Mouse (Mus musculus) left cerebral cortex, postnatal 36 days (tissue): ENCODE measurements around the gene Pde6d. TPM values are rescaled to one million over a fixed set of nuclear protein-coding genes. Genes with fewer than 3 reads are reported as not detected.
"Not testable (repeated sequence)": the region's sequence is repeated elsewhere in the genome, so short reads cannot be mapped to it uniquely, and the experiment has no call there.

Source experiments
- DNase-seq, 2 experiments: peaks; one replicate each; pipeline ENCODE4 v3.0.0; 2021 to 2022; ENCODE audit warnings: low spot score in 2 of 2, mixed read lengths in 1 of 2
- intact Hi-C: fragments of 180-260 bp; cut with DNase I; formaldehyde crosslinking; loops from one replicate; pipeline ENCODE4 v1.15.1; 2025
- total RNA-seq, 2 experiments: library from RNA; stranded (reverse); gene quantifications; 2 replicates each; pipeline ENCODE4 v1.2.3; 2021

Pde6d gene
- total RNA-seq, 2 experiments from 2014 or later, result 53.3 to 62.6 TPM

DNA sequence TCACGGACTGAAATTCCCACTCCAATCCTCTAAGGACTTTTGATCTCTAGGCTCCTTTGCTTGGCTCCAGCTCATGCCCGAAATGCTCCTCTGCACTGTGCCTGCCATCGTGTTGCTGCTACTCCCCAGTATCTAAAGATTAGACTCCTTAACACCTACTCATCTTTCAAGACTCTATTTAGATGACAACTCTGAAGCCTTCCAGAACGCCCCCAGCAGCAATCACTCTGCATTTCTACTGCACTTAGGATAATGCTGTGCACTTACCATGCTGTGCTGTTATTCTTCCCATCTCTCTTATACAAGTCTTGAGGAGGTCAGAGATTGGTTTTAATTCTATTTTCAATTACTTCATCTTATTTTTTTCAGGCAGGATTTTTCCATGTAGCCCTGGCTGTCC is 10.5 kb downstream of the Pde6d start:
- DNase-seq, result no peak
- intact Hi-C loops, result no loop called here

DNA sequence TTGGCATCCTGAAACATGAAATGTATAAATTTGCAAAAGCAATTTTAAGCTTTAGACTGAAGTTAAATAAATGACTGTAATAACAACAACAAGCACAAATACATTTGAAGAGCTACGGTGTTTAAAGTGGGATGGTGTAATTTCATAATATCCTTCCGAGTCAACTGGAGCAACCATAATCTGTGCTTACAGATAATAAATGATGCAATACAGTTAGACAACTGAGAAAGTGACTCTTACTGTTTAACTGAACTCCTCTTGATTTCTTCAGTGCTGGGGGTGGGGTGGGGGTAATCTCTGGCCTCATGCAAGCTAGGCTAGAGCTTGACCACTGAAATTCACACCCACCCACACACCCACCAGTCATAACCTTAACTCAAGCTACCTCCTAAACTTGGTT is 11.0 kb downstream of the Pde6d start:
- intact Hi-C loops, result no loop called here
- no peak for DNase-seq

DNA sequence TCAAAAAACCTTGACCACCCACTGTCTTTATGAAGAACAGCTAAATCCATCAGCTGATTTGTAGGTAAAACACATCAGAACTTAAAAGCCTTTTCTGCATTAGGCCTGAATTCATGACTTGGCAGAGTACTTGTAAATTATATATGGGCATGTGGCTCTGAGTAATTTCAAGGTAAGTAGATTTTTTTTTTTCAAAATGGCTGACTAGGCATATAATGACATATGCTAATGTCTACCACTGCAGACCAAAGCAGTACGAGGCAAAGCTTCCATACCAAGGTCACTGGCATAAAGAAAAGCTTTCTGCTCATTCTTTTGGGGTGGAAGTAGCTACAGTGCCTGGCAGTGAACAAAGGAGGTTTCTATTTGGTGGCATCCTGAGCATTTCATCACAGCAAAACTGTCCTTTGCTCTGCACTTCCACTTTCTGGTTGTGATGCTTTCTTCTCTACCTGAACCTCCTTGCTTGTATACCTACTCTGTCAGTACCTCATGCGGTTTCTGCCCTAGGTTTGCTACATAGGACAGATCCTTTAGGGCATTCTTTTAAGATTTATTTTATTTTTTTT is 13.1 kb downstream of the Pde6d start:
- intact Hi-C loops, result no loop called here
- DNase-seq, result no peak

DNA sequence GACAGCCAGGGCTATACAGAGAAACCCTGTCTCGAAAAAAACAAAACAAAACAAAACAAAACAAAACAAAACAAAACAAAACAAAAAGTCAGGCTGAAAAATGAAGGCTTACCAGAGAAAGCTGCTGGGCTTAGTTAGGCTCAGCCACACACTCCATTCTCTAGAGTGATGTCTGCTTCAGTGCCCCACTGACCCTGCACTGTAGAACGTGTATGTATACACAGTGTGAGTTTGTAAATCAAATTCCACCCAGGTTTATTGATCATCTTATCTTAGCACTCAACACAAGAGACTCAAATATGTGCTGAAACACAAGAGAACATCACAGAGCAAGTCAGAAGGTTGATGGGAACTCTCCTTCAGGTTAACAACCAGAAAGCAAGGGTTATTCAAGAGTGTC is 14.0 kb downstream of the Pde6d start:
- DNase-seq, result no peak
- intact Hi-C loops, result no loop called here

DNA sequence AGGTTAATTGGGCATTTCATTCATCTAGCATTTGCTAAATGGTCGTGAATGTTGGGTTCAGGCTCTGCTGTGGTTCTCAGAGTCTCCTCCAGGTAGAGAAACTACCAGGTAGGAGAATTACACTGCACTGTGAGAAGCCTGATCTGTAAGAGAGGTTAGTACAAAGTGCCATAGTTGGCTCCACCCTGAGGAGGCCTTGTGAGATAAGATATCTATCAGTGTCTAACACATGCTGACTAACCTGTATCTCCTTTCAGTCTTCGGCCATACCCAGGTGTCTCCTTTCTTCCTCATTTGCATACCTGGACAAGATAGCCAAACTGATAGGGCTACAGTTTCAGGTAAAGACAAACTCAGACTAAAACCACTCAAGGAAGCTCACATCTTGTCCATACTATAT is 19.8 kb downstream of the Pde6d start:
- no peak for DNase-seq
- intact Hi-C loops, result no loop called here

DNA sequence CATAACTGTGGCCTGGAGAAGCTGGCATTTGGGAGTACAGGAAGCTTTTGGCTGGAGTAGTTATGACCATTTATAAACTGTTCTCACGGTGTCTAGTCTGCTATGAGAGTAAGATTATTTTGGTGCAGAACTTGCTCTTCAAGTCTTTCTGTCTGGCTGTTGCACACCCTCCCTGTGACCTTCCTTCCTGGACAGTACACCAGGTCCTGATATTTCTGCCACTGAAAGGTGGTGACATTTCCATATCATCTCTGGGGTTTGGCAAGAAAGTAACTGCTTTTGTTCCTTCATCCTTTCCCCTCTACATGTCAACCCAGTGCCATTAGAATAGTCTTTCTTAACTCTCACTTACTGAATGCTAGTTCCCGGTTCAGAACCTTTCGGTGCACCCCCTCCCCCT is 23.2 kb downstream of the Pde6d start:
- no peak for DNase-seq
- intact Hi-C loops, result no loop called here

DNA sequence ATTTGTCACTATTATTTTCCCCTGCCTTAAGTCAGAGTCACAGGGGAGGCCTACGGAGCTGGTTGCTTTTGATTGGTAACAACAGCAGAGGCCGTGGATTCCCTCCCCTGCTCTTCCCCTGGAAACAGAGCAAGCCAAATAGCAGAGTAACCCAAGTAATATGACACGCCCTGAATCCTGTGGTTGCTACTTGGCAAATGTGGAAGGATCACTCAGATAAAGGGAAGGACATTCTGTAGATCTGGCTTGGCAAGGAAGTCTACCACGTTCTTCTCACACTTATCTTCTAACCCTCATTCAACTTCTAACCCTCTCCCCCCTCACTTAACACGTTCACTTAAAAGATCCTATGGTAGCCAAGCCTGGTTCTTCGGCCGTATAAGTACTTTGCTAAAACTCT is 24.6 kb downstream of the Pde6d start:
- no peak for DNase-seq
- intact Hi-C loops, result no loop called here

DNA sequence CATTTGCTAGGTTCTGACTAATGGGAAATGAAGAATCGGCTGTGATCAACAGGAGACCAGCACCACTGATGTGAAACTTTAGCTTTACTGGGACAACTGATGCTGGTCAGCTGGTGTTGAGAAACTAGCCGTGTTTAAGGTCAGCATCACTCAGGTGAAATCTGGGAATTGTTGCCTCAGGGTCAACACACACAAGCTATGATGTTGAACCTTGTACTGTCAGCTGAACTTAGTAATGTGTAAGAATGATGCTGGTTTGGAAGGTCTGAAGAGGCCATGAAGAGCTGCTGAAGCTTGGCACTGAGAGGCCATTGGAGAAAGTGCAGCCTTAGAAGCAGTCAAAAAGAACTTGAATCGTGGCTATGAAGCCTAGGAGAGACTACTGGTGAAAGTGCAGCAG is 26.8 kb downstream of the Pde6d start:
- intact Hi-C loops, result no loop called here
- DNase-seq, result no peak

DNA sequence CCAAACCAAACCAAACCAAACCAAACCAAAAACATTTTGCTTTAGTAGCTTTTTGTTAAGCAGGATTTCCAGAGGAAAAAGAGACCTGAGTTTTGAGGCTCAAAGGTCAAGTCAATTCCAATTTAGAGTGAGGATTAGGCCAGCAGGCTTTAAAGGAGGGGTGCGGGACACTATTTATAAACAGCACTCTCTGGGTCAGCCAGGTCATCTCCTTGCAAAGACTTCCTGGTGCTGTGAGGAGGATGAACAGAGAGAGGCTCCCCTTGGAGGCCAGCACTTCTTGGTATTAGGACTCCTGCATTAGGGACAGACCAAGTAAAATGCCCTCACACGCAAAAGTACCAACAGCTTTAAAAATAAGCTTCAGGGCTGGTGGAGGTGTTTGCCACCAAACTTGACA is 30.6 kb downstream of the Pde6d start:
- no peak for DNase-seq
- intact Hi-C loops, result no loop called here

DNA sequence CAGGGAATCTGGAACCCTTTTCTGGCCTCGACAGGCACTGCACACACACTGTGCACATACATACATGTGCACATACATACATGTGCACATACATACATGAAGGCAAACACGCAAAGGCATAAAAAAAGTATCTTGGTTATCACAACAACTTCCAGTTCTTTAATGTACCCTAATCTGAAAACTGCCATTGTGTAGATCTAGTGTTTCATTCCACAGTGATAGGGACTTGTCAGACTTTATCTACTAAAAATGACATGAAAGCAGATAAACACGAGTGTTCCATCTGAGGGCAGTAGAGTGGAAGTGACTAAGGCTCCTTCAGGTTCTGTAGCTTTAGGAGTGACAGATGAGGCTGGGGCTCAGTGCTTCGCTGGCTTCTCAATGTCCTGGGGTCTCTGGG is 31.1 kb downstream of the Pde6d start:
- intact Hi-C loops, result no loop called here
- no peak for DNase-seq

DNA sequence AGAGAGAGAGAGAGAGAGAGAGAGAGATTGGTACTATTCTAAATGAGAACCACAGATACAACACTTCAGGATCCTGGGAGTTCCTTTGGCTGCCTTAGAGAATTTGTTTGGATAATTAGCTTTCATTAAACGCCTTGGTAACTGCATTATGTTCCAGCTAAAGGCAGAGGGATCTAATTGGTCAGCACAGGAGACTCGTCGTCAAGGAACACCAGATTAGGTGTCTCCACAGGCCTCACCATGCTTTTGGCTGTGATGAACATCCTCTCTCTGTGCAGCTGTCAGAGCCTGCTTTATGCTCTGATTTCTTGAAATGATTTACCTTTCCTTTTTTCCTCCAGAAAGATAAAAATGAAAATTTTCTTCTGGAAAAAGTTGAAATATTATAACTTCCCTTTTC is 35.6 kb downstream of the Pde6d start:
- intact Hi-C loops, result no loop called here
- DNase-seq, result no peak

DNA sequence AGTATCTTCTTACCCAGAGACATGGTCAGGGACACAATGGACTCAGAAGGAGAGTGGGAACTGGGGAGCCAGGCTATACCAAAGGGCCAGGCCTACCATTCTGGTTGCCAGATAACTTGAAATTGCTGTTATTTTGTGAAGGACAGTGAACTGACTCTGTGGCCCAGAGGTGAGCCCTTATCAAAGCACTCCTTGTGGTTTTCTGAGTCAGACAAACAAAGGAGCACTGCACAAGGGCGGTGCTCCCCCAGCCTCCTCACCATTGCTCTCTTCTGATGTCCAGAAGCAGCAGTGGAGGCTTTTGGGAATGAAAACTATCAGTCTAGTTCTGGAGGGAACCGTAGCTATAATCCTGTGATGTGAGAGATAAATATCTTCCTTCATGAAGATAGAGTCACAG is 39.8 kb downstream of the Pde6d start:
- intact Hi-C loops, result no loop called here
- DNase-seq, result no peak

DNA sequence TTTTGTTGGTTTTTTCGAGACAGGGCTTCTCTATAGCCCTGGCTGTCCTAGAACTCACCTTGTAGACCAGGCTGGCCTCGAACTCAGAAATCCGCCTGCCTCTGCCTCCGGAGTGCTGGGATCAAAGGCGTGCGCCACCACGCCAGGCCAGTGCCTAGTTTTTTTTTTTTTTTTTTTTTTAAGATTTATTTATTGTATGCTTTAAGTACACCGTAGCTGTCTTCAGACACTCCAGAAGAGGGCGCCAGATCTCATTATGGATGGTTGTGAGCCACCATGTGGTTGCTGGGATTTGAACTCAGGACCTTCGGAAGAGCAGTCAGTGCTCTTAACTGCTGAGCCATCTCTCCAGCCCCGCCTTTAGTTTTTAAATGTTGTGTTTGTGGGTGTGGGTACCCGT is 42.8 kb downstream of the Pde6d start:
- intact Hi-C loops, result loop anchor here (10.0 kb wide), 1 partner anchor 185 kb away; the partner anchor contains the start of gene Ncl

DNA sequence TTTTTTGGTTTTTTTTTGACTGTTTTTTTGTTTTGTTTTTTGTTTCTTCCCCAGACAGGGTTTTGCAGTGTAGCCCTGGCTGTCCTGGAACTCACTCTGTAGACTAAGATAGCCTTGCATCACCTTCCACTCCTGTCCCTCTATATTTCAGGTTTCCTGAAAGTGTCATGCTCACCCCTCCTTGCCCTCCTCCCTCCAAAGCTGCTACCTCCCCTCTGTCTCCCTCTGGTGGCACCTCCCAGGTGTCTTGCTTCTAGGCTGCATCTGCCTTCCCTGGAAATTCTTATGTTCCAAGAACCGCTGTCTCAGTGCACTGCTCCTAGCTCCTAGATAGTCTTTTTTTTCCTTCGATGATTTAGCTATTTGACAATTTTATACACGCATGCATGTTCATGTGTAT is 44.0 kb downstream of the Pde6d start:
- intact Hi-C loops, result loop anchor here (10.0 kb wide), 1 partner anchor 184 kb away; the partner anchor contains the start of gene Ncl
- DNase-seq, result no peak

More for the DNA sequence above, 42.8 kb downstream of the Pde6d start:
- DNase-seq, result not testable (repeated sequence)

DNA sequence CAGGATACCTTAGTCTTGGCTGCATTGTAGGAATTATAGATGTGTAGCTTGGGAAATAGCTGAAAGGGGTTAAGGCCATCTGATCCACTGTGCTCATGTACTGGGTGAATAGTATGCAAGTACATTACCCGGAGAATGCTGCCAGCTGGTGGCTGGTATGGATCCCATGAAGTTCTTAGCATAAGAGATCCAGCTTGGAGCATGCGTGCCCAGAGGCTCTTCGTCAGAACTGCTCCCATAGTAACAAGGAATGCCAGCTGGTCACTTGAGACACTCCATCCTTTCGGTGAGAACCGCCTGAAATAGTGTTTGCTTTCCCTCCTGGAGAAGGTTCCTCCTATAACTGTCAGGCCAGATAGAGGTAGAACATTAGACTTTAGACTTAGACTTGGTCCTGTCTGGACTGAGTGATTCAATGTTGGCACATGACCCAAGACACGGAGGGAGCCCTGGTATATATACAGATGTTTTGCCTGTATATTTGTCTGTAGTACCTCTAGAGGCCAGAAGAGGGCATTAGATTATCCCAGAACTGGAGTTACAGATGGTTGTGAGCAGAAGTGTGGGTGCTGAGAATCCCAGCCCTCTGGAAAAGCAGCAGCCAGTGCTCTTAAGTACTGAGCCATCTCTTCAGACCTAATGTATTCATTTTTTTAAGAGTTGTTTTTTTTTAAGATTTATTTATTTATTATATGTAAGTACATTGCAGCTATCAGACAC is 48.9 kb downstream of the Pde6d start:
- DNase-seq, result peak; percentile 50 to 53
- intact Hi-C loops, result loop anchor here (10.0 kb wide), 1 partner anchor 179 kb away; the partner anchor contains the start of gene Ncl

DNA sequence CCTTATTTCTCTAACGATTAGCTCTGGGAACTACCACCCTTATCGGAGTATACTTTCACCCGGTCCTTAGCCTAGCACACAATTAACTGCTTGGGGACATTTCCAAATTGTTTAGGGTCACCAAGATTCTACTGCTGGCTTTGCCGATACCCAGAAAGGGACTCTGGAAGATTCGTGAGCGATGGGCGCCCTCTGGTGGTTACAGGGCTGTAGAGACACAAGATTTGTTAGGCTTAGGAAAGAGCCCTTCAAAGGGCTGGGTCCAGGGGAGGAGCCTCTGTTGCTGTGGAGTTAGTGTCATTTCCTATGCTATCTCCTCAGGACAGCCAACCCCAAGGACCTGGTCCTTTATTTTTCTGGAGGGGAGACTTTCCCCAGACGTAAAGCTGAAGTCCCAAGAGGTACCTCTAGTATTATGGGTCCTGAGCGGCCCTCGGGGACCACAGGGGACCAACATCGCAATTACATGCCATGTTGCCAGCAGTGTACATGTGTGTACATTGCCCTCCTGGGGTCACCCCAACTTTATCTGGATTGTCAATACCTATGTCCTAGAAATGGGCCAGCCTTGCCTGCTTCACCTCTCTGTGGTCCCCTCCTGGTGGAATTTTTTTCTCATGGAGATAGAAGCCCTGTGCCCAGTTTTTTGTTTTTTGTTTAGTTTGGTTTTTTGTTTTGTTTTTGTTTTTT is 49.9 kb downstream of the Pde6d start:
- intact Hi-C loops, result loop anchor here (1.0 to 10.0 kb wide), 2 partner anchors 92 to 178 kb away; partner anchors contain the start of gene Ncl

DNA sequence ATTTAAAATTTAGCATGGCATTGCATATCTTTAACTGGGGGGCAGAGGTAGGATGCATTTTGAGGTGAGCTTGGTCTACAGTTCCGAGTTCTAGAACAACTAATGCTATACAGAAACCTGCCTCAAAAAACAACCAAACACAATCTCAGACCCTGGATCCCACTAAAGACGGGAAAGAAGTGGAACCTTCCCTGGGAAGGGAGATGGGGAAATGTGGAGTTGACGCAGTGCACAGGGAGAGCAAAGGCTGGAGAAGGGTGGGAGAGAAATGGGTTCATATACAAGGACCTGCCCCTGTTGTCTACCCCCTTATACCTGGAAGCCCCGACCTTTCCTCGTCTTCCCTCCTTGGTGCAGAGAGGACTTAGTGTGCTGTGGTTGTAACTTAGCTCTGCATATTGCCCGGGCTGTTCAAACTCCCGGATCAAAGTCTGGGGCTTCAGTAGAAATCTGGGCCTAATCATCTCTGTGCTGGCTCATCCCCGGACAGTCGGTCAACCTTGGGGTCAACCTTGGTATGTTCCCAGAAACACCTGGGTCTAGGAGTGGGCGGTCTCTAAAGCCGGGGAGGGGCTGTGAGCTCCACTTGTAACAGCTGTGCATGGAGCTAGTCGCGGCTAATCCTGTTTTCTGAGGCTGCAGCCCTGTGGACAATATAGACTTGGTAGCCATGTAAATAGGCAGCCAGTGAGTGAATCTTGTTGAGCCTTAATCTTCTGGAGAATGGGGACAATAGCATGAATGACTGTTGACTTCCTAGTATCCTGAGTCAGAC is 50.7 kb downstream of the Pde6d start:
- intact Hi-C loops, result loop anchor here (1.0 to 10.0 kb wide), 3 partner anchors 30 to 177 kb away; partner anchors contain the start of gene Ncl
- DNase-seq, result no peak

More for the DNA sequence above, 49.9 kb downstream of the Pde6d start:
- DNase-seq, result peak; percentile 87 to 93

DNA sequence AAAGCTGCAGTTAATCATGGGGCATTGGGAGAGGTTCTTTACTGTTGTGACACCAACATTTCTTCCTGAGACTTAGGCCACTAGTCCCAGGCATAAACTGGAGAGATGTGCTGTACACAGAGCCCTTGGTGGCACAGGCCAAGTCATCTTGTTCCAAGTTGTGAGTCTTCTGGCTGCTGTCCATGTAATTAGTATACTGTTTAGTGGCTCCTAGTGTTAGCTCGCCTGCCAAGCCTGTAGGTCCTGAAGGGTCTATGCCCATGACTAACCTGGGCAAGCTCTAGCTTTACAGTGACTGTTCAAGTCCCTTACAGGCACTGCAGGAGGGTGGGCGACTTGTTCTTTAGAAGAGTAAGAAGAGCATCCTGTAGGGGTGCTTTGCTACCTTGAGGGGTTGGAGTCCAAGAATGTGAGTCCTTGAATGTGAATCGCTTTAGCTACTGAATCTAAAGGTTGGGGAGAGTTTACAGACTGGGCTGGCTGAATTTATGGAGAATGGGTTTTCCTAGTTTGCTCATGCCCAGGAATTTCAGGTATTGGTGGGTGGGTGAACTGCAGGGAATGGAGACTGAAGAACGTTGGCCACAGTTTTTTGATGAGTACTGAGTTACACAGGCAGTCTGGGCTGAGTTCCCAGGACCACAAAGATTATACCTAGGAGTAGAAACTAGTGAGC is 51.4 kb downstream of the Pde6d start:
- DNase-seq, result no peak
- intact Hi-C loops, result loop anchor here (1.0 to 10.0 kb wide), 2 partner anchors 30 to 176 kb away; partner anchors contain the start of gene Ncl

DNA sequence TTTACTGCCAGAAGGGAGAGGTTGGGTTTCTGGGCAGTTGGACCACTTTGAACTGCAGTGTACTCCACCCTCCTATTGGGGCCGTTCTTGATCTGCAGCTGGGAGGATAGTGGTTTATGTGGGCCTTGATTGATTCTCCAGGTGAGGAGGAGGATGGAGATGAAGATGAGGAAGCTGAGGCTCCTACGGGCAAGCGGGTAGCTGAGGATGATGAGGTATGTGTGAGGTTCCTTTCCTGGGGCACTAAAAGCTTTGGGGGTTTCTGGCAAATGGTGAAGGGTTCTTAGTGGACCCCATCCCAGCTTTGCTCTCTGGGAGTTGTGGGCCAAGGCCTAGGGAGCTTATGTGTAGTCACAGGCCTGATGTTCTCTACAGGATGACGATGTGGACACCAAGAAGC is 52.8 kb downstream of the Pde6d start:
- intact Hi-C loops, result no loop called here

More for the DNA sequence above, 52.8 kb downstream of the Pde6d start:
- DNase-seq, result no peak
